Mouse (Mus musculus): Measurements from ENCODE around the gene Smim24. TPM values are rescaled to one million over a fixed set of nuclear protein-coding genes. Genes with fewer than 3 reads are reported as not detected.

Gene Smim24
- polyA plus RNA-seq (2012; rRNA removed; ENCODE audit: low replicate concordance) = 6,225 and 12,735 TPM in 2 replicates

DNA sequence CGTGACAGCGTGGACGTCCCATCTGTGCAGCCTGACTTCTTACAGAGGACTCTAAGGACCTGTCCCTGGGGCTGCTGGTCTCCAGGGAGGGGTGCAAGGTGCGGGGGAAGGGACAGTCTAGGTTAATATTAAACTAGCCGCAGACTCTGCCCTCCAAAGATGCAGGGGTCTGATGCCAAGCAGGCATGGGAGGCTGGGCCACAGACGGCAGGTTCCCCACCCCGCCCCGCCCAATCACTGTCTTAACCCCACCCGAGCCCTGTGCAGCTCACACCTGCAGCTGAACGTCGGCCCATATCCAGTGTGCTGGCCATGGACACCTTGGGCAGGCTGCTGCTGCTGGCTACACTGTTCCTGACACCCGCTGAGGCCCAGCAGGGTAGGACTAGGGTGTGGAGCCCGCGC is at the start of gene Smim24:
Smim24 (plus strand) TSS at position 271 of the 405 bp plus-strand sequence.

DNA sequence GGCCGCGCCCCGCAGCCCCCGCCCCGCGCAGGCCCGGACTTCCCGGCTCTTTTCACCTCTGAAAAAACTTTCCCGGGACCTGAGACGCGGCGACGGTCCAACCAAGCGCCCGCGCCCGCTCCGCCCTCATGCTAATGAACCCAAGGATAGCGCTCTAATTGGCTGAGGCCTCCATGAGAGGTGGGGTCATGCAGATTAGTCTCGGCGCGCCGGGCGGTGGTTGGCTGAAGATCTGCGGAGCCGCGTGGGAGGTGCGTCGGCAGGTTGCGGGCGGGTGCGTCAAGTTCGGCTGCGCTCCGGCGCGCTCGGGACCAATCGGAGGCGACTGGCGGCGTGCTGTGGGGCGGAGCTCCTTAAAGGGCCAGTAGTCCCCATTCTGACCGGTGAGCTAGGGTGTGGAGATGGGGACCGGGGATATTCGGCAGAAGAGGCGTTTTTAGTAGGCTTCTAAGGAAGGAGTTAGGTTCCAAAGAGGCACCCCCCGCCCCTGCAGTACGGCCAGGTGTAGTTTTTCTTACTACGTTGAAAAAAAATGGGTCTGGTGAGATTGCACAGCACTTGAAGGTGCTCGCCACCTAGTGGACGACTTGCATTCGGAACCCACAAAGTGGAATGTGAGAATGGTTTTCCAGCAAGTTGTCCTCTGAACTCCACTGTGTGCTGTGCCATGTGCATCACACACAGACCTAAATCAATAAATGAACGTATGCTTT is 42.3 kb upstream of the Smim24 start, which contains the start of gene Hmg20b:
Hmg20b (minus strand) TSS at position 130 of the 713 bp plus-strand sequence.

DNA sequence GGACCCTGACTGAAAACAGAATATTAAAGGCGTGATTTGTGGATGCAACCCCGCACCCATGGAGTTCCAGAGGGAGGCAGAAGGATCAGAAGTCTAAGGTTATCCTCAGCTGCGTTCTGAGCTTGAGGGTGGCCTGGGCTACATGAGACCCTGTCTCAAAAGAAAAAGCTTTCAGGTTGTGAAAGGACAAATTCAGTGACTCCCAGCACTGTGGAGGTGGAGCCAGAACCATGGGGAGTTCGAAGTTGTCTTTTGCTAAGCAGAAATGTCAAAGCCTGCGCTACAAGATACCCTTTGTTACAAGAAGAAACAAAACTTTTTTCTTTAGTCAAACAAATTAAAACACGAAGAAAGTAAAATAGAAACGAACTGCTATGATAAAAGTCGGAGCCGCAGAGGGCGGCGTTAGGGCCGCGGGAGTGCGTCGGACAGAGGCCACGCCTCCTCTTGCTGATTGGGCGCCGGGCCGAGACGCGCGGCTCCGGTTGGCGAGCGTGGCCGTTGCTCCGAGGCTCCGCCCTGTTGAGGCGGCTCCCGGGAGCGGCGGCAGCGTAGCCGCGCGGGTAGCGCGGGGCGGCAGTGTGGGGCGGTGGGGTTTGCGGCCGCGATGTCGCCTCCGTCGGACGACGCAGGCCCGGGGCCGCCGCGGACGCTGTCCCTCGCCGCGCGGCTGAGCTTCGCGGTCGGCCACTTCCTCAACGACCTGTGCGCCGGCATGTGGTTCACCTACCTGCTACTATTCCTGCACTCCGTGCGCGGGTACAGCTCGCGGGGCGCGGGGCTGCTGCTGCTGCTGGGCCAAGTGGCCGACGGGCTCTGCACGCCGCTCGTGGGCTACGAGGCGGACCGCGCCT is 35.6 kb upstream of the Smim24 start, which contains the start of gene Mfsd12:
Mfsd12 (plus strand) TSS at position 501 of the 854 bp plus-strand sequence.

DNA sequence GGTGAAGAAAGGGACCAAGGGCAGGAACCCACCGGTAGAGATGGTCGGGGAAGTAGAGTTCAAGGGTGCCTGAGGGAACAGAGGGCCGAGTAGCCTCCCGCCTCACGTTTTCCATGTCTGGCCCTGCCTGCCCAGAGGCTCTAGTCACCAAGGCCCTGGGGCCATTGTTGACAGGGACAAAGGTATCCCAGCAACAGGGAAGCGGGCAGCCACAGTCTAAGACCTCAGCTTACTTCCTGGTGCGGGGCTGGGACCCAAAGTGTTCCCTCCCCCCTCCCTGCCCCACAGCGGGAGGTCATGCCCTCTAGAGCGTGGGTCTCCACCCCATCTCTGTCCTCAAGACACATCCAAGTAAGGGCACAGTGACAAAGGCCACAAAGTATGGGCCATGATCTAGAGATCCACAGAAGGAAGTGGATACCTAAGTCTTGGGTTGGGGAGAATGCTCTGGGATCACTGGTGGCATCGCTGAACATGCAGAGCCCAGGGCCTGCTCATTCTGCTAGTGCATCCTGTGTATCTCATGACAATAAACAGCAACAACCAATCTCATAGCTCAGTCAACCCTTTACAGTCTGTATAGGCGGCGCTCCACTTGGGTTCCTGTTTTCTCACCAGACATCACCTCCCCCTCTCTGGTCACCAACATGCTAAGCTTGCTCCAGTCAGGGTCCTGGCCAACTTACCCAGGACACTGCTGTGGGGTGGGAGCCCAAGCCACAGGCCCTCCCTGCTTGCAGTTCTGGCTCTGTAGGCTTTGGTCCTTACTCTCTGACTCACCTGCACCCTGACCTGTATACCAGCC is 27.0 kb upstream of the Smim24 start, which contains the start of gene 4930404N11Rik:
4930404N11Rik (minus strand) TSS at position 145 of the 805 bp plus-strand sequence.

DNA sequence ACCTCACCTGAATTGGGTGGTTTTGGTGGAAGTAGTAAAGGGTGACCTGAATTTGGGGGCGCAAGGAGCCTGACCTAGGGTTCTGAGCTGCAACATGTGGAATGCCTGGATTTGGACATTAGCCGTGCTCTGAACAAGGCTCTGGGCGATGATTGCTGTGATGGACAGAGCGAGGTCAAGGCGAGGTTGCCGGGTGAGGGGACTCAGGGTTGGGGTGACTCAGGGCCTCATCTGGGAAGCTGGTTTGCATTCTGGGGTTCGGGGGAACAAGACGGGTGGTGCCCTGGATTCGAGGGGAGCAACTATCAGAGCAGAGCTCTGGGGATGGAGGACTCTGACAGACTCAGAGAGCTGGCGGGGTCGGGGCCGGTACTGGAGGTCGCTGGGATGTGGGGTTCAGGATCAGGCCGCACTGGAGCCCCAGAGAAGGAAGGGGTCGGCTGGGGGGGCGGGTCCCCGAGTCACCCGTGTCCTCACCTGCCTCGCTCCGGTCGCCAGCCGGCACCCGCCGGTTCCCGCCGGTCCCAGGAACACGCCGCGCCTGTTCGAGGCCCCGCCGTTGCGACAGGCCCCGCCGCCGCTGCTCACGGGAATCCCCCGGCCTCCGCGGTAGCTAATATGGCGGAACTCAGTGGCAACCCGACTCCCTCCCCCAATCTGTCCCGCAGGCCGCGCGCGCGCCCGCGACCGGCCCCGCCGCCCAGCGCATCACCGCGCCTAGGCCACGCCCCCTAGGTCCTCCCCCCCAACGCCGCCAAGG is 14.9 kb upstream of the Smim24 start, which contains the start of gene Fzr1:
Fzr1 (minus strand) TSS at position 724 of the 760 bp plus-strand sequence.

DNA sequence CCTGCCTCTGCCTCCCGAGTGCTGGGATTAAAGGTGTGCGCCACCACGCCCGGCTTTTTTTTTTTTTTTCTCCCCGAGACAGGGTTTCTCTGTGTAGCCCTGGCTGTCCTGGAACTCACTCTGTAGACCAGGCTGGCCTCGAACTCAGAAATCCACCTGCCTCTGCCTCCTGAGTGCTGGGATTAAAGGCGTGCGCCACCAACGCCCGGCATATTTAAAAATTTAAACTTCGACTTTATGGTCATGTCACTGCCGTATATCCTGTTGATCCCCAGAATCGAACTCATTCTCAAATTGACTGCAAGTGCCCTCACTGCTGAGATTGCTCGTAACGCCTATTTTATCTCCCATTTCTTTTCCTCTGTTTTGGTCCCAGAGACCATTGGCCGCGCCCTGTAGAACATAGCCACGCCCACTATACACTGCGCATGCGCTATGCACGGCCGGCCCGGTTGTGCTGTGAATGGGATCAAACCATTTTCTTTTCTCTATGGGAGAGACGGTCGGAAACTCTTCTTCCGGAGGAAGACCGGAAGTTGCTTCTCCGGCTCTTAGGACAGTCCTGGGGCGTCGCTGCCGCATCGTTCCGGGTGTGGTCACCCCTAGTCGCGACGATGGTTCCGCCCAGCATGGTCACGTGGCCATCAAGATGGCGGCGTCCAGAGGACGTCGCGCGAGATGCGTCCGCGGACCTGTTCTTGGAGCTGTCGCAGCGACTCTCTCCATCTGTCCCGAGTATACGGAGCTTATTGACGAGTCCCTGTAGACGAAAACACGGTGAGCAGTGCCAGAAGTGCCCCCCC is 8.8 kb upstream of the Smim24 start, which contains the start of the genes Dohh and Gm48551:
Dohh (plus strand) TSS at position 627 of the 803 bp plus-strand sequence.
Gm48551 (plus strand) TSS at position 665 of the 803 bp plus-strand sequence.

DNA sequence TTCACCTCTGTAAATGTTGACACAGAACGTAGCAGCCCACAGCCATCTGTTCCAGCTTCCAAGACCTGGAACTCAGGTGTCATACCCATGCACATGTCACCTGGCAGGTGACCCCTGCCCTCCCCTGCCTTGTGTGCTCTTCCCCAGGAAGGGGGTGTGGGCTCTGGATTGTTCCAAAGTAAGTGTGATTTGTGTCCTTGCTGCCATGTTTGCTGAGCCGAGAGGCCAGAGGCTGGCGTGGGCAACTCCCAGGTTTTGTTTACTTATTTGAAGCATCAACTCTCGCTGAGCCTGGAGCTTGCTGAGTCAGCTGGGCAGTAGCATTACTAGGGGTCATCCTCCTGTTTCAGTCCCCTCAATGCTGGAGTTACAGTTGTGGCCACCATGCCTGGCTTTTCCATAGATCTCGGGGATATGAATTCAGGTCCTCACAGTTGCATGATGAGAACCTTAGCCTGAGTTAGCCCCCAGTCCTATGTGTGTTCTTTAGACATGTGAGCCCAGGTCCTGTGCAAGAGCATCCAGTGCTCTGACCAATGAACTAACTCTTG is 4.3 kb upstream of the Smim24 start, which contains the start of gene Gm48552:
Gm48552 (plus strand) TSS at position 501 of the 551 bp plus-strand sequence.

Other genes with a start within 250 kb of the Smim24 start
- 37.3 and 44.2 TPM in 2 replicates for gene Pias4, start 225.1 kb upstream of the Smim24 start, polyA plus RNA-seq (2012; rRNA removed; ENCODE audit: low replicate concordance)
- gene Eef2, start 216.4 kb upstream of the Smim24 start, polyA plus RNA-seq (2012; rRNA removed; ENCODE audit: low replicate concordance) = 846 and 1,140 TPM in 2 replicates
- gene Dapk3, start 210.0 kb upstream of the Smim24 start, polyA plus RNA-seq (2012; rRNA removed; ENCODE audit: low replicate concordance) = 72.2 and 244 TPM in 2 replicates
- gene 4930442H23Rik, start 209.2 kb upstream of the Smim24 start, polyA plus RNA-seq (2012; rRNA removed; ENCODE audit: low replicate concordance) = not detected in 2 replicates
- not detected in 2 replicates for gene Nmrk2, start 191.0 kb upstream of the Smim24 start, polyA plus RNA-seq (2012; rRNA removed; ENCODE audit: low replicate concordance)
- gene Atcay, start 162.2 kb upstream of the Smim24 start, polyA plus RNA-seq (2012; rRNA removed; ENCODE audit: low replicate concordance) = 0.55 and 0.60 TPM in 2 replicates
- 9.4 and 11.0 TPM in 2 replicates for gene Zfr2, start 159.9 kb upstream of the Smim24 start, polyA plus RNA-seq (2012; rRNA removed; ENCODE audit: low replicate concordance)
- gene Matk, start 140.1 kb upstream of the Smim24 start, polyA plus RNA-seq (2012; rRNA removed; ENCODE audit: low replicate concordance) = 6.3 and 7.7 TPM in 2 replicates
- 168 and 195 TPM in 2 replicates for gene Mrpl54, start 126.1 kb upstream of the Smim24 start, polyA plus RNA-seq (2012; rRNA removed; ENCODE audit: low replicate concordance)
- gene Apba3, start 126.1 kb upstream of the Smim24 start, polyA plus RNA-seq (2012; rRNA removed; ENCODE audit: low replicate concordance) = 133 and 217 TPM in 2 replicates
- gene Tjp3, start 101.5 kb upstream of the Smim24 start, polyA plus RNA-seq (2012; rRNA removed; ENCODE audit: low replicate concordance) = 181 and 192 TPM in 2 replicates
- 40.1 and 52.6 TPM in 2 replicates for gene Pip5k1c, start 100.1 kb upstream of the Smim24 start, polyA plus RNA-seq (2012; rRNA removed; ENCODE audit: low replicate concordance)
- 18.0 and 21.0 TPM in 2 replicates for gene Cactin, start 71.9 kb upstream of the Smim24 start, polyA plus RNA-seq (2012; rRNA removed; ENCODE audit: low replicate concordance)
- gene Tbxa2r, start 64.3 kb upstream of the Smim24 start, polyA plus RNA-seq (2012; rRNA removed; ENCODE audit: low replicate concordance) = 10.9 and 12.5 TPM in 2 replicates
- 1.3 and 1.4 TPM in 2 replicates for gene Gipc3, start 49.8 kb upstream of the Smim24 start, polyA plus RNA-seq (2012; rRNA removed; ENCODE audit: low replicate concordance)
- 221 and 244 TPM in 2 replicates for gene Hmg20b, start 42.6 kb upstream of the Smim24 start, polyA plus RNA-seq (2012; rRNA removed; ENCODE audit: low replicate concordance)
- gene Mfsd12, start 35.6 kb upstream of the Smim24 start, polyA plus RNA-seq (2012; rRNA removed; ENCODE audit: low replicate concordance) = 14.7 and 31.5 TPM in 2 replicates
- gene 4930404N11Rik, start 27.2 kb upstream of the Smim24 start, polyA plus RNA-seq (2012; rRNA removed; ENCODE audit: low replicate concordance) = 9.2 and 36.1 TPM in 2 replicates
- gene Fzr1, start 14.5 kb upstream of the Smim24 start, polyA plus RNA-seq (2012; rRNA removed; ENCODE audit: low replicate concordance) = 85.3 and 131 TPM in 2 replicates
- gene Dohh, start 8.6 kb upstream of the Smim24 start, polyA plus RNA-seq (2012; rRNA removed; ENCODE audit: low replicate concordance) = 83.2 and 110 TPM in 2 replicates
- gene Gm48551, start 8.6 kb upstream of the Smim24 start, polyA plus RNA-seq (2012; rRNA removed; ENCODE audit: low replicate concordance) = 1.3 and 3.5 TPM in 2 replicates
- gene Gm48552, start 4.0 kb upstream of the Smim24 start, polyA plus RNA-seq (2012; rRNA removed; ENCODE audit: low replicate concordance) = 4.4 and 4.7 TPM in 2 replicates
- 14.0 and 23.5 TPM in 2 replicates for gene Nfic, start 62.6 kb downstream of the Smim24 start, polyA plus RNA-seq (2012; rRNA removed; ENCODE audit: low replicate concordance)
- 3.8 and 8.4 TPM in 2 replicates for gene Celf5, start 89.7 kb downstream of the Smim24 start, polyA plus RNA-seq (2012; rRNA removed; ENCODE audit: low replicate concordance)
- gene Ncln, start 103.3 kb downstream of the Smim24 start, polyA plus RNA-seq (2012; rRNA removed; ENCODE audit: low replicate concordance) = 449 and 530 TPM in 2 replicates
- 1.6 and 4.8 TPM in 2 replicates for gene S1pr4, start 107.1 kb downstream of the Smim24 start, polyA plus RNA-seq (2012; rRNA removed; ENCODE audit: low replicate concordance)
- 1.3 and 1.6 TPM in 2 replicates for gene Gna15, start 131.2 kb downstream of the Smim24 start, polyA plus RNA-seq (2012; rRNA removed; ENCODE audit: low replicate concordance)
- gene Gna11, start 152.1 kb downstream of the Smim24 start, polyA plus RNA-seq (2012; rRNA removed; ENCODE audit: low replicate concordance) = 397 and 652 TPM in 2 replicates
- gene Aes, start 166.4 kb downstream of the Smim24 start, polyA plus RNA-seq (2012; rRNA removed; ENCODE audit: low replicate concordance) = 1,935 and 3,654 TPM in 2 replicates
- 18.3 and 66.9 TPM in 2 replicates for gene Tle2, start 181.5 kb downstream of the Smim24 start, polyA plus RNA-seq (2012; rRNA removed; ENCODE audit: low replicate concordance)
- 6.1 and 27.7 TPM in 2 replicates for gene Tle6, start 208.0 kb downstream of the Smim24 start, polyA plus RNA-seq (2012; rRNA removed; ENCODE audit: low replicate concordance)
- gene BC025920, start 213.2 kb downstream of the Smim24 start, polyA plus RNA-seq (2012; rRNA removed; ENCODE audit: low replicate concordance) = 0.40 and 0.58 TPM in 2 replicates
- gene Sirt6, start 234.7 kb downstream of the Smim24 start, polyA plus RNA-seq (2012; rRNA removed; ENCODE audit: low replicate concordance) = 33.5 and 36.6 TPM in 2 replicates
- 12.7 and 25.7 TPM in 2 replicates for gene Ankrd24, start 235.5 kb downstream of the Smim24 start, polyA plus RNA-seq (2012; rRNA removed; ENCODE audit: low replicate concordance)